Mouse (Mus musculus) megakaryocyte-erythroid progenitor cell, adult 5 weeks (primary cell): ENCODE results near the gene Ugcg. TPM values are rescaled to one million over a fixed set of nuclear protein-coding genes. Genes with fewer than 3 reads are reported as not detected.

Experiments used
- polyA plus RNA-seq: library from polyadenylated mRNA; stranded (reverse); fragments of >175 nt; gene quantifications from 2 replicates; pipeline ENCODE4 v1.2.3, GENCODE M21; 2012

The Ugcg gene
- 29.5 and 34.8 TPM in 2 replicates for polyA plus RNA-seq

GRCm38 (mm10) chr4:59188802-59189545 lies at the start of gene Ugcg:
TSS of gene Ugcg (plus strand) at chr4:59189257.

Other genes starting within 250 kb of the Ugcg start
- gene Zkscan16, start 245.6 kb upstream of the Ugcg start, polyA plus RNA-seq: not detected in 2 replicates
- gene Ptgr1, start 202.1 kb upstream of the Ugcg start, polyA plus RNA-seq: 1.9 and 3.7 TPM in 2 replicates
- gene Dnajc25, start 194.2 kb upstream of the Ugcg start, polyA plus RNA-seq: 7.1 and 8.0 TPM in 2 replicates
- not detected in 2 replicates for gene Gm20503, start 186.0 kb upstream of the Ugcg start, polyA plus RNA-seq
- 25.9 and 33.7 TPM in 2 replicates for gene Gng10, start 154.2 kb upstream of the Ugcg start, polyA plus RNA-seq
- not detected in 2 replicates for gene AI481877, start 50.3 kb upstream of the Ugcg start, polyA plus RNA-seq
- 7.3 and 8.8 TPM in 2 replicates for gene Susd1, start 249.4 kb downstream of the Ugcg start, polyA plus RNA-seq